Mouse (Mus musculus) fat pad, adult 2 months (tissue): ENCODE data around the gene Prlr.

Experiments used
- DNase-seq: peaks from one replicate; pipeline ENCODE4 v3.0.0-alpha.2; 2011; ENCODE audit warnings: low read depth, low spot score; ENCODE audit errors: extremely low read depth

Prlr gene

GRCm38 (mm10) chr15:10313522-10314455 is 136.8 kb downstream of the Prlr start:
- no peak for DNase-seq

GRCm38 (mm10) chr15:10325080-10325479 is 148.0 kb downstream of the Prlr start, which contains the start of gene Gm21973:
Gene Gm21973, plus strand, starts transcription at chr15:10325380.
- DNase-seq: no peak

DNA sequence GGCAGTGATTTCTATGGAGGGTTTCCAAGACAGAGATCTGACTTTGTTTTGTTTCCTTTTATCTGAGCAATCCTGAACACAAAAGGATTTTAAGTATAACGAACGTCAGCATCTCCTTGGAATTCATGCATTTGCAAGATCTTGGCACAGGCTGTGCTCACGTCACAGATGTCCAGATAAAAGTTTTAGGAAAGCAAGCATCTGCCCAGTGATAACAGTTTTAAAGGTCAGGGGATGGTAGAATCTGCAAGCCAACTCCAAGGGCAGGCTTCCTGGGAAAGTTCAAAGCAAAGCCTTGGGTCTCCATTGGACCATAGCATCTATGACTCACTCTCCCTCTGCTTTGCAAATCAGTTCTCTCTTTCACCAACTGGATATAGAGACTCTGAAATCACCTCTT is 153.6 kb downstream of the Prlr start:
- no peak for DNase-seq

DNA sequence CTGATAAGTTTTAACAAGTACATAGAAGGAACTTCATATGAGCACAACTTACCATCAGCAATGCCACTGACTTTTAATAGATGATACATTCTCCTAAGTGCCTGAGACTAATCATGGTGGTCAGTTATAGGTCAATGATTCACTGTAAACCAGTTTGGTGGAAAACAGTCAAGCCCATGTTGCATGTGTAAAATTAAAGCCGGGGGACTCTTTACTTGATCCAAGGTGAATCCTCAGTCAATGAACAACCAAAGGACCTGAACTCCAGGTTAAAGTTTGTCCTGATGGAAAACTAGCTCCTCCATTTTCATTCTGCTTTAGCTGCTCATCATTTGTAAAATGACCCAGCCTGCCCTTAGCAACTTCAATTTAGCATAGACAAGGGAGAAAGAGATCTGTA is 155.5 kb downstream of the Prlr start:
- no peak for DNase-seq

GRCm38 (mm10) chr15:10338606-10339005 is 161.6 kb downstream of the Prlr start:
- no peak for DNase-seq

GRCm38 (mm10) chr15:10347044-10347443 is 170.0 kb downstream of the Prlr start:
- no peak for DNase-seq

DNA sequence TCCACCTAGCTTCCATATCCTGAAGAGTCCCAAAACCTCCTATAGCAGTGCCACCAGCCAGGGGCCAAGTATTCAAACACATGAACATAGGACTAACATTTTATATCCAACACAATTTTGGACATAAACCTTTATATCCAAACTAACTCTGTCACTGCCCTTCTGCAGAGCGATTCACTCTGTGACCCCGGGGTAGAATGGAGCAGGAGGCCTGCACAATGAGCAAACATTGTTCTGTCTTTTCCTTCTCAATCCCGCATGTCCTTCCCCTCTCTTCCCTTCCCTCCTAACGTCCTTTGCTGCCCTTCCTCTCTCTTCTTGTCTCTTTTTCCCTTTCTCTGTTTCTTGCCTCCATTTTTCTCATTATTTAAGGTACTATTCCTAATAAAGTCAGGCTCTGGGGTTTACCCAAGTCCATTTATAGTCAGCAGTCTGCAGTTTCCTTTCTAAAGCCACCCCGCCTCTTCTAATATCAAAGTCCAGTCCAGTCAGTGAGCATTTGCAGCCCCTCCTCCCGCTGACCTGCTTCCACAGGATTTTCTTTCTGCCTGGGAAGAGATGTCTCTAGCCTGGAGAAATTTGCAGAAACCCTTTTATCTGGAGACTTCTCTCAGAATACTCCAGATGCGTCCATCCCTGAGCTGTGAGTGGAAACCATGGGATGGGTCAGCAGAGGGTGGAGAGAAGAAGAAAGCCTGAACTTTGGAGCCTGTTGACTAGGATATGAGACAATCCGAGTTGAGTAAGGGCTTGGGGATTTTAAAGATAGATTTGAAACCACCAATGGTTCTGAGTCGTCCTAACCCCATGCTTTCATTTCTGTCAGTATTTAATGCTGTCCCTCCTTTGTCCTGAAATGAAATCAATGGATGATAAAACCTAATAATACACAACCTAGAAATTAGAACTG is 181.3 kb downstream of the Prlr start, which contains the start of gene Agxt2:
TSS of gene Agxt2 (plus strand) at position 494 of the 910 bp plus-strand sequence.
- DNase-seq: no peak

DNA sequence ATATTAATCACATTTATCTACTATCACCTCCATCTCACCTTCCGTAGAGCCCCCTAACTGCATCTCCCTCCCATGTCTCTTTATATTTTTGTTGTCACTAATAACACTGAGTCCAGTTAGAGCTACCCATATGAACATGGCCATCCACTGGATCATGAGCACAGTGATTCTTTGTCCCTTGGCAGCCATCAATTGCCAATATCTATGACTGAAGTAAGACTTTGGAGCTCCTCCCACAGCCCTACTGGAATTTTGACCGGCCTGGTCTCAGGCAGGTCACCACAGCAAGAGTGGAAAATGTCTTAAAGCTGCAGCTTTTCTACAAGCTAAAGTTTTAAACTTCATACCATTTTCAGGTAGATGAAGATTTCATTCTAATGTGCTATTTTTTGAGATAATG is 189.3 kb downstream of the Prlr start:
- DNase-seq: no peak

DNA sequence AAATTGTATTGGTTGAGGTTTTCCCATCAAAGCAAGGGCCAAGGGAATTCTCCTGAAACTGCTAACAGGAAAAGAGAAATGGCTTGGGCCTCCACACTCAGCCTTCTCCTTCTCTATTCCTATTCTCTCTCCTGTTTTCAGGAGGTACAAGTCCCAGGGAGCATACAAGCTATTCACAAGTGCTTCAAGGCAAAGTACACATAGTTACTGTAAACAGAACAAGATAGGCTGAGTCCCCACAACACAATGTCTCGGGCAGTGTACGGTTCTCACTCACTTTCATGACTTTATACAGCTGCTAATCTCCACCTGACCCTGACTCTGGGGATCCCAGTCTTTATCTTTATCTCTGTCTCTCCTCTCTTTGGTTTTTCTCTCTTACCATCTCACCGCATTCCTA is 198.4 kb downstream of the Prlr start:
- no peak for DNase-seq

GRCm38 (mm10) chr15:10378338-10378959 is 201.4 kb downstream of the Prlr start:
- DNase-seq: no peak

- DNase-seq: no peak
These were observed 202.9 kb downstream of the Prlr start for GRCm38 (mm10) chr15:10379757-10380458.

GRCm38 (mm10) chr15:10387263-10387662 is 210.2 kb downstream of the Prlr start:
- no peak for DNase-seq
